Mouse (Mus musculus) liver, adult 2 months (tissue): ENCODE measurements around the gene Khdc3. TPM values are rescaled to one million over a fixed set of nuclear protein-coding genes. Genes with fewer than 3 reads are reported as not detected.
A peak's percentile ranks its signal among the peaks of the same experiment; 100 is the strongest.

ENCODE experiments used
- DNase-seq: peaks from one replicate; pipeline ENCODE4 v3.0.0-alpha.2; 2011; ENCODE audit warnings: low read depth, low spot score; ENCODE audit errors: extremely low read depth
- H3K27ac ChIP-seq: fragments of 200-500 bp; replicated peaks from 2 replicates; pipeline ENCODE4 v1.5.1; 2012; ENCODE audit warnings: low read depth, mild to moderate bottlenecking, control low read depth, inconsistent platforms, low read length; ENCODE audit not compliant: insufficient read depth
- H3K27me3 ChIP-seq: fragments of 200-500 bp; 2 replicates; pipeline ENCODE4 v1.6.1; 2012; ENCODE audit warnings: mild to moderate bottlenecking, moderate library complexity, low read length, inconsistent platforms; ENCODE audit not compliant: control insufficient read depth, insufficient read depth
- H3K36me3 ChIP-seq: fragments of 200-500 bp; 2 replicates; pipeline ENCODE4 v1.6.1; 2012; ENCODE audit warnings: low read length, inconsistent platforms; ENCODE audit not compliant: control insufficient read depth, insufficient read depth
- H3K4me1 ChIP-seq: fragments of 200-500 bp; 2 replicates; pipeline ENCODE4 v1.6.1; 2011; ENCODE audit warnings: low read length; ENCODE audit not compliant: control insufficient read depth, insufficient read depth
- H3K4me3 ChIP-seq: fragments of 200-500 bp; 2 replicates; pipeline ENCODE4 v1.5.1; 2011; ENCODE audit warnings: low read depth, mild to moderate bottlenecking, control low read depth, low read length, moderate library complexity; ENCODE audit not compliant: insufficient read depth
- H3K79me2 ChIP-seq: fragments of 200-500 bp; 2 replicates; pipeline ENCODE4 v1.6.1; 2012; ENCODE audit warnings: inconsistent platforms, mild to moderate bottlenecking, low read length, moderate library complexity; ENCODE audit not compliant: control insufficient read depth, insufficient read depth
- H3K9ac ChIP-seq: fragments of 200-500 bp; 2 replicates; pipeline ENCODE4 v1.6.1; 2012; ENCODE audit warnings: low read depth, mild to moderate bottlenecking, control low read depth, inconsistent platforms, low read length
- CTCF ChIP-seq: fragments of 200-500 bp; IDR thresholded peaks from 2 replicates; pipeline ENCODE4 v1.5.1; 2011; ENCODE audit warnings: low read depth, low read length, control low read depth
- POLR2A ChIP-seq: fragments of 200-500 bp; IDR thresholded peaks from 2 replicates; pipeline ENCODE4 v1.6.1; 2011; ENCODE audit warnings: low read length, control low read depth; ENCODE audit not compliant: insufficient read depth; ENCODE audit errors: extremely low read depth
- WGBS: fragments of 180-500 bp; shearing (Covaris S2); methylation state at CpG from one replicate; pipeline ENCODE4 v1.1.7; 2018; 5-methylcytosine and 5-hydroxymethylcytosine counted together
- polyA plus RNA-seq: library from polyadenylated mRNA; depleted of rRNA; stranded (reverse); fragments of >200 nt; gene quantifications from 2 replicates; pipeline ENCODE4 v1.2.3, GENCODE M21; 2012; rRNA removed
- total RNA-seq: library from RNA; depleted of rRNA; stranded (reverse); fragments of >200 nt; gene quantifications from 2 replicates; pipeline ENCODE4 v1.2.3, GENCODE M21; 2014; rRNA removed

Gene Khdc3
- total and polyA plus RNA-seq, 2 experiments = not detected

DNA sequence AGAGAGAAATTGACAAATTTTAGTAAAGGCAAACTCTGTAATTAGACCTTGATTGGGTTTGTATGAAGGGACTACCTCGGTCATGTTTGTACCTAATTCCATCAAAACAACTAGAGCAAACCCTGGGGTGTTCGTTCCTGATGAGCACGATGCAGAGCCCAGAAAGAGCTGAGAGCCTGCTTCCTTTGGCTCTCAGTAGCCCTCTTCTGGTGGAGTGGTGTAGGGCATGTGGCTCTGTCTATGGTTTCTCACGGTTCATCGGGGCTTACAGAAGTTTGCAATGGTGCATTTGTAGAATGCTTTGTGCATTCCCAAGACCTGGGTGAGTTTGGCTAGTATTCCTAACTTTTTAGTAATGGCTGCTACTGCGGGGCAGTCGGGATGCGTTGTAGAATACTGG, 20.1 kb downstream of the Khdc3 start:
- H3K79me2 ChIP-seq = no peaks in the 10 kb centered on the region
- H3K9ac ChIP-seq = no peak overlapping the region
- 73% methylated on average over 8 of the region's 8 CpGs for WGBS
- H3K27ac ChIP-seq = no peak overlapping the region
- no peak overlapping the region for H3K4me3 ChIP-seq
- H3K36me3 ChIP-seq = peaks cover 56% of the 10 kb centered on the region
- no peaks in the 10 kb centered on the region for H3K27me3 ChIP-seq
- DNase-seq = no peak
- TF ChIP-seq CTCF (peak; percentile 34; the same call in 1 of the 2 replicates), POLR2A (no peak)
- no peaks in the 10 kb centered on the region for H3K4me1 ChIP-seq

DNA sequence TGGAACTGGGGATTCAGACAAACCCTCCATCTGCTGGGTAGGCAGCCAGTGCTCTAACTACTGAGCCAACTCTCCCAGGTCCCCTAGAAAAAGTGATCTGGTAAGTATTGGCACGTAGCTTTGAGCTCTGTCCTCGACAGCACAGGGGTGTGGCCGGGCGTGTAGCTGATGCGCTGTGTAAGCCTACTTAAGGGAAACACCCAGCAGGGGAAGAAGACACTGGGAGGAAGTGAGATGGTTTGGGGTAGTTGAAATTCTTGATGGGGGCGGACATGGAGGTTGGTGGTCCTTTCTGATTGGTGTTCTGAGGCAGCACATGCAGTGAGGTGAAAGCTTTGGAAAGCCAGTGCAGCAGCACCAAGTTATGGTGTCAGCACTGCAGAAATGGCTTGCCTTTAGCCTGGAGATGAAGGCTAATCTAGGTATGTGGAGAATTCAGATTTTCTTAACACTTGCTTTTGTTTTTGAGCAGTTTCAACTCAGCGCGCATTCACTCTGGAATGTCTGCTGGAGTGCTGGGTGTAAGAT, 23.5 kb downstream of the Khdc3 start:
- H3K36me3 ChIP-seq = peaks cover 48% of the 10 kb centered on the region
- no peaks in the 10 kb centered on the region for H3K4me1 ChIP-seq
- 97% methylated on average over 8 of the region's 8 CpGs for WGBS

GRCm38 (mm10) chr9:73127457-73127856, 25.8 kb downstream of the Khdc3 start:
- Histone ChIP-seq H3K79me2 (no peaks in the 10 kb centered on the region), H3K27me3 (no peaks in the 10 kb centered on the region), H3K9ac (no peak overlapping the region), H3K36me3 (peaks cover 34% of the 10 kb centered on the region; the same call in 1 of the 2 replicates), H3K4me3 (no peak overlapping the region), H3K4me1 (no peaks in the 10 kb centered on the region), H3K27ac (no peak overlapping the region)
- TF ChIP-seq CTCF (no peak), POLR2A (no peak)
- DNase-seq = no peak
- WGBS = 81% methylated on average over 2 of the region's 2 CpGs

More for the DNA sequence above, 23.5 kb downstream of the Khdc3 start:
- Histone ChIP-seq H3K79me2 (no peaks in the 10 kb centered on the region), H3K27ac (no peak overlapping the region), H3K9ac (no peak overlapping the region), H3K27me3 (no peaks in the 10 kb centered on the region), H3K4me3 (no peak overlapping the region)
- no peak for TF ChIP-seq CTCF
- no peak for TF ChIP-seq POLR2A
- DNase-seq = no peak

- Histone ChIP-seq H3K27me3 (no peaks in the 10 kb centered on the region), H3K9ac (no peak overlapping the region), H3K36me3 (peaks cover 19% of the 10 kb centered on the region; the same call in 1 of the 2 replicates), H3K4me1 (no peaks in the 10 kb centered on the region), H3K79me2 (no peaks in the 10 kb centered on the region), H3K27ac (no peak overlapping the region), H3K4me3 (no peak overlapping the region)
- TF ChIP-seq POLR2A = no peak
- TF ChIP-seq CTCF = no peak
- no peak for DNase-seq
- WGBS = 88% methylated on average over 8 of the region's 8 CpGs
These were observed 28.2 kb downstream of the Khdc3 start for GRCm38 (mm10) chr9:73129875-73130274.

- peaks cover 13% of the 10 kb centered on the region; the same call in 1 of the 2 replicates for H3K36me3 ChIP-seq
- H3K9ac ChIP-seq = no peak overlapping the region
- H3K4me3 ChIP-seq = no peak overlapping the region
- no peak overlapping the region for H3K27ac ChIP-seq
- H3K4me1 ChIP-seq = no peaks in the 10 kb centered on the region
- TF ChIP-seq CTCF (no peak), POLR2A (no peak)
- no peaks in the 10 kb centered on the region for H3K79me2 ChIP-seq
- no peaks in the 10 kb centered on the region for H3K27me3 ChIP-seq
- WGBS = 85% methylated on average over 4 of the region's 4 CpGs
- DNase-seq = no peak
These were observed 28.9 kb downstream of the Khdc3 start for GRCm38 (mm10) chr9:73130529-73130928.

DNA sequence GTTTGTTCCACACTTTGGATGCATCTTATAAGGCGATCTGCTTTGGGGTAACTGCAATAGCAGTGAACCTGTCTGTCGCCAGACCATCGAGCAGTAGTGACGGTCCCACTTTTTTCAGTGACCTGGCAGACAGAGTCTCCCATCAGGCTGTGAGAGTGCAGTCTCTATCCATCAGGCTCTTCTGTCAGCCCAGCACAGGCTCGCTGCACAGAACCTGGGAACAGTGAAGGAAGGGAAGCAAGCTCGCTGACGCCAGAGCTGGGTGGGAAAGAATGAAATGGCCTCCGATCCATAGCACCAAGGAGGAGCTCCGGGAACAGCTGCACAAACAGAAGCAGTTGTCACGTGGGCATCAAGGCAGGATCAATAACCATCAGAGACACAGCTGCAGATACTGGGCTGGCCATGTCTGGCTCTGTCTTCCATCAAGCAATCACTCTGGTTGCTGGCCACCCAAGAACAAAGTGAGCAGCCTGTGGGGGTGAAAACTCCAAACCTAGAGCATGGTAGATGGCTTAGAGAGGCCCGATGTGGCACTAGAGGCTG, 35.8 kb downstream of the Khdc3 start:
- DNase-seq = no peak
- Histone ChIP-seq H3K27ac (no peak overlapping the region), H3K9ac (no peak overlapping the region), H3K79me2 (no peaks in the 10 kb centered on the region), H3K27me3 (no peaks in the 10 kb centered on the region), H3K4me3 (no peak overlapping the region), H3K4me1 (no peaks in the 10 kb centered on the region), H3K36me3 (no peaks in the 10 kb centered on the region)
- TF ChIP-seq CTCF (no peak), POLR2A (no peak)
- WGBS = 43% methylated on average over 11 of the region's 11 CpGs

Other genes starting within 250 kb of the Khdc3 start
- 0.20 and 0.46 TPM in 2 replicates for gene Pygo1, start 176.2 kb upstream of the Khdc3 start, total RNA-seq
- 0.21 and 0.22 TPM in 2 replicates for gene Pygo1, start 176.2 kb upstream of the Khdc3 start, polyA plus RNA-seq
- 0.09 and 0.20 TPM in 2 replicates for gene Dyx1c1, start 143.1 kb upstream of the Khdc3 start, total RNA-seq
- 0.05 and 0.24 TPM in 2 replicates for gene Dyx1c1, start 143.1 kb upstream of the Khdc3 start, polyA plus RNA-seq
- not detected in 2 replicates for gene Gm44503, start 143.0 kb upstream of the Khdc3 start, total RNA-seq
- not detected in 2 replicates for gene Gm44503, start 143.0 kb upstream of the Khdc3 start, polyA plus RNA-seq
- gene Ccpg1os, start 116.5 kb upstream of the Khdc3 start, total RNA-seq = 11.9 and 15.8 TPM in 2 replicates
- 9.4 and 10.1 TPM in 2 replicates for gene Ccpg1os, start 116.5 kb upstream of the Khdc3 start, polyA plus RNA-seq
- gene Ccpg1, start 116.4 kb upstream of the Khdc3 start, total RNA-seq = 36.8 and 46.1 TPM in 2 replicates
- gene Ccpg1, start 116.4 kb upstream of the Khdc3 start, polyA plus RNA-seq = 6.3 and 6.7 TPM in 2 replicates
- 3.0 and 4.2 TPM in 2 replicates for gene Pigb, start 61.5 kb upstream of the Khdc3 start, total RNA-seq
- 4.5 and 5.7 TPM in 2 replicates for gene Pigb, start 61.5 kb upstream of the Khdc3 start, polyA plus RNA-seq
- 1.9 and 2.6 TPM in 2 replicates for gene Rab27a, start 57.0 kb upstream of the Khdc3 start, total RNA-seq
- gene Rab27a, start 57.0 kb upstream of the Khdc3 start, polyA plus RNA-seq = 0.77 and 0.78 TPM in 2 replicates
- not detected in 2 replicates for gene Gm20509, start 634 bp downstream of the Khdc3 start, total RNA-seq
- not detected in 2 replicates for gene Gm20509, start 634 bp downstream of the Khdc3 start, polyA plus RNA-seq
- gene Rsl24d1, start 11.6 kb downstream of the Khdc3 start, total RNA-seq = 31.3 and 34.9 TPM in 2 replicates
- gene Rsl24d1, start 11.6 kb downstream of the Khdc3 start, polyA plus RNA-seq = 11.2 and 11.9 TPM in 2 replicates